Mouse (Mus musculus) CD4-positive, CD25-positive, alpha-beta regulatory T cell, adult 2 months (primary cell): ENCODE data around the gene Diras2.

Experiments
- DNase-seq: peaks from one replicate; pipeline ENCODE4 v3.0.0-alpha.2; 2012; ENCODE audit warnings: low read depth, low spot score

Diras2 gene

GRCm38 (mm10) chr13:52552822-52553477 is 21.9 kb upstream of the Diras2 start:
- DNase-seq, result no peak

- DNase-seq, result no peak
These were observed 20.2 kb upstream of the Diras2 start for GRCm38 (mm10) chr13:52551275-52551674.

- DNase-seq, result no peak
These were observed 19.7 kb upstream of the Diras2 start for GRCm38 (mm10) chr13:52550690-52551193.

GRCm38 (mm10) chr13:52546288-52546687 is 15.2 kb upstream of the Diras2 start:
- no peak for DNase-seq

- DNase-seq, result no peak
These were observed 11.6 kb upstream of the Diras2 start for GRCm38 (mm10) chr13:52542636-52543035.

GRCm38 (mm10) chr13:52542036-52542526 is 11.0 kb upstream of the Diras2 start:
- DNase-seq, result no peak

- no peak for DNase-seq
These were observed 10.4 kb upstream of the Diras2 start for GRCm38 (mm10) chr13:52541385-52542035.

GRCm38 (mm10) chr13:52539461-52539860 is 8.4 kb upstream of the Diras2 start:
- no peak for DNase-seq

GRCm38 (mm10) chr13:52538588-52539116 is 7.6 kb upstream of the Diras2 start:
- peak; percentile 27 for DNase-seq

- peak; percentile 16 for DNase-seq
These were observed 6.9 kb upstream of the Diras2 start for GRCm38 (mm10) chr13:52537754-52538587.

GRCm38 (mm10) chr13:52535542-52535941 is 4.5 kb upstream of the Diras2 start:
- DNase-seq, result peak; percentile 79

GRCm38 (mm10) chr13:52533644-52534043 is 2.6 kb upstream of the Diras2 start:
- DNase-seq, result no peak

GRCm38 (mm10) chr13:52530008-52530945 is 802 bp downstream of the Diras2 start:
- peak; percentile 64 for DNase-seq

GRCm38 (mm10) chr13:52529188-52529972 is 1.7 kb downstream of the Diras2 start:
- DNase-seq, result no peak

- no peak for DNase-seq
These were observed 2.3 kb downstream of the Diras2 start for GRCm38 (mm10) chr13:52528786-52529185.

- DNase-seq, result no peak
These were observed 2.8 kb downstream of the Diras2 start for GRCm38 (mm10) chr13:52528281-52528680.

- DNase-seq, result no peak
These were observed 4.6 kb downstream of the Diras2 start for GRCm38 (mm10) chr13:52526249-52527035.

- DNase-seq, result no peak
These were observed 6.8 kb downstream of the Diras2 start for GRCm38 (mm10) chr13:52524313-52524712.

GRCm38 (mm10) chr13:52521176-52521575 is 9.9 kb downstream of the Diras2 start:
- DNase-seq, result no peak
